Mouse (Mus musculus): Measurements from ENCODE around the gene Inpp5d. TPM values are rescaled to one million over a fixed set of nuclear protein-coding genes. Genes with fewer than 3 reads are reported as not detected.

Inpp5d gene
- polyA plus RNA-seq, 1 experiment = 10.4 TPM

- no peak overlapping the region for H3K27ac ChIP-seq (ENCODE audit: control insufficient read depth, insufficient read depth, low read depth, low read length)
- H3K4me1 ChIP-seq (ENCODE audit: control insufficient read depth, insufficient read depth, low read length) = peaks cover 9% of the 10 kb centered on the region
- no peak overlapping the region for H3K4me3 ChIP-seq (ENCODE audit: control insufficient read depth, low read depth, low read length)
- H3K27me3 ChIP-seq (ENCODE audit: control insufficient read depth, insufficient read depth, low read length) = no peaks in the 10 kb centered on the region
- H3K36me3 ChIP-seq (ENCODE audit: control insufficient read depth, insufficient read depth, low read length) = no peaks in the 10 kb centered on the region
- no peak for TF ChIP-seq POLR2A (IDR thresholded peaks at IDR 0.05; ENCODE audit: control insufficient read depth, low read depth, low read length)
- no peak for TF ChIP-seq CTCF (IDR thresholded peaks at IDR 0.05; ENCODE audit: control insufficient read depth, insufficient read depth, insufficient replicate concordance, low read depth, low read length)
These were observed 12.6 kb upstream of the Inpp5d start for GRCm38 (mm10) chr1:87607385-87608091.

- Histone ChIP-seq H3K27me3 (ENCODE audit: control insufficient read depth, insufficient read depth, low read length) (no peaks in the 10 kb centered on the region), H3K27ac (ENCODE audit: control insufficient read depth, insufficient read depth, low read depth, low read length) (no peak overlapping the region), H3K36me3 (ENCODE audit: control insufficient read depth, insufficient read depth, low read length) (no peaks in the 10 kb centered on the region), H3K4me3 (ENCODE audit: control insufficient read depth, low read depth, low read length) (no peak overlapping the region), H3K4me1 (ENCODE audit: control insufficient read depth, insufficient read depth, low read length) (peaks cover 9% of the 10 kb centered on the region)
- TF ChIP-seq CTCF (IDR thresholded peaks at IDR 0.05; ENCODE audit: control insufficient read depth, insufficient read depth, insufficient replicate concordance, low read depth, low read length) = peak; percentile 88
- no peak for TF ChIP-seq POLR2A (IDR thresholded peaks at IDR 0.05; ENCODE audit: control insufficient read depth, low read depth, low read length)
These were observed 11.6 kb upstream of the Inpp5d start for GRCm38 (mm10) chr1:87608416-87609046.

- Histone ChIP-seq H3K4me1 (ENCODE audit: control insufficient read depth, insufficient read depth, low read length) (peaks cover 7% of the 10 kb centered on the region), H3K36me3 (ENCODE audit: control insufficient read depth, insufficient read depth, low read length) (no peaks in the 10 kb centered on the region), H3K27me3 (ENCODE audit: control insufficient read depth, insufficient read depth, low read length) (no peaks in the 10 kb centered on the region), H3K4me3 (ENCODE audit: control insufficient read depth, low read depth, low read length) (no peak overlapping the region), H3K27ac (ENCODE audit: control insufficient read depth, insufficient read depth, low read depth, low read length) (no peak overlapping the region)
- TF ChIP-seq CTCF (IDR thresholded peaks at IDR 0.05; ENCODE audit: control insufficient read depth, insufficient read depth, insufficient replicate concordance, low read depth, low read length) = no peak
- TF ChIP-seq POLR2A (IDR thresholded peaks at IDR 0.05; ENCODE audit: control insufficient read depth, low read depth, low read length) = no peak
These were observed 5.4 kb upstream of the Inpp5d start for GRCm38 (mm10) chr1:87614576-87615295.

- Histone ChIP-seq H3K36me3 (ENCODE audit: control insufficient read depth, insufficient read depth, low read length) (no peaks in the 10 kb centered on the region), H3K4me3 (ENCODE audit: control insufficient read depth, low read depth, low read length) (peak overlapping the region; percentile 80), H3K27ac (ENCODE audit: control insufficient read depth, insufficient read depth, low read depth, low read length) (peak overlapping the region; percentile 68), H3K27me3 (ENCODE audit: control insufficient read depth, insufficient read depth, low read length) (no peaks in the 10 kb centered on the region), H3K4me1 (ENCODE audit: control insufficient read depth, insufficient read depth, low read length) (peaks cover 12% of the 10 kb centered on the region)
- TF ChIP-seq CTCF (IDR thresholded peaks at IDR 0.05; ENCODE audit: control insufficient read depth, insufficient read depth, insufficient replicate concordance, low read depth, low read length) = no peak
- no peak for TF ChIP-seq POLR2A (IDR thresholded peaks at IDR 0.05; ENCODE audit: control insufficient read depth, low read depth, low read length)
These were observed 581 bp downstream of the Inpp5d start for GRCm38 (mm10) chr1:87620693-87621092.

- H3K4me1 ChIP-seq (ENCODE audit: control insufficient read depth, insufficient read depth, low read length) = peaks cover 12% of the 10 kb centered on the region
- H3K36me3 ChIP-seq (ENCODE audit: control insufficient read depth, insufficient read depth, low read length) = no peaks in the 10 kb centered on the region
- H3K4me3 ChIP-seq (ENCODE audit: control insufficient read depth, low read depth, low read length) = peak overlapping the region; percentile 80
- no peak for TF ChIP-seq POLR2A (IDR thresholded peaks at IDR 0.05; ENCODE audit: control insufficient read depth, low read depth, low read length)
- TF ChIP-seq CTCF (IDR thresholded peaks at IDR 0.05; ENCODE audit: control insufficient read depth, insufficient read depth, insufficient replicate concordance, low read depth, low read length) = no peak
- no peaks in the 10 kb centered on the region for H3K27me3 ChIP-seq (ENCODE audit: control insufficient read depth, insufficient read depth, low read length)
- no peak overlapping the region for H3K27ac ChIP-seq (ENCODE audit: control insufficient read depth, insufficient read depth, low read depth, low read length)
These were observed 1.2 kb downstream of the Inpp5d start for GRCm38 (mm10) chr1:87621146-87621857.

DNA sequence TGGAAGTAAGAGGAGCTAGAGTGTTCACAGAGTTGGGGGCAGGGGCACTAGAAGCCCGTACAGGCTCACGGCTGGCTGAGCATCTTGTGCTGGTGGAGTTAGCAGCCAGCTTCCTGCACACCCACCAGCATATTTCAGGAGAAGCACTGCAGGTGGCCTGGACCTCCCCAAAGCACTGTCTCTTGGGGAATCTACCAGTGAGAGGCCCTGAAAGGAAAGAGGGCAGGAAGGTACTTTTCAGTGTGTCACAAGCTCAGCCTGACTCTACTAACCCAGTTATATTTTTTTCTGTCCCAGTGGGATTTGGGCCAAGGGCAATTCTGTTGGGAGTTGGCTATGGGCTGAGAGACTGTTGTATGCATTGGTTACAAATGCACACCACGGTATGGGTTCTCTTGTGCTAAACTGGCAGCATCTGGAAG is 1.8 kb downstream of the Inpp5d start:
- Histone ChIP-seq H3K4me1 (ENCODE audit: control insufficient read depth, insufficient read depth, low read length) (peaks cover 12% of the 10 kb centered on the region), H3K27ac (ENCODE audit: control insufficient read depth, insufficient read depth, low read depth, low read length) (no peak overlapping the region), H3K36me3 (ENCODE audit: control insufficient read depth, insufficient read depth, low read length) (no peaks in the 10 kb centered on the region), H3K4me3 (ENCODE audit: control insufficient read depth, low read depth, low read length) (no peak overlapping the region), H3K27me3 (ENCODE audit: control insufficient read depth, insufficient read depth, low read length) (no peaks in the 10 kb centered on the region)
- TF ChIP-seq POLR2A (IDR thresholded peaks at IDR 0.05; ENCODE audit: control insufficient read depth, low read depth, low read length) = no peak
- TF ChIP-seq CTCF (IDR thresholded peaks at IDR 0.05; ENCODE audit: control insufficient read depth, insufficient read depth, insufficient replicate concordance, low read depth, low read length) = no peak
